Mouse (Mus musculus) myocyte (in vitro differentiated cells): ENCODE measurements around the gene Polr1e. TPM values are rescaled to one million over a fixed set of nuclear protein-coding genes. Genes with fewer than 3 reads are reported as not detected.

Experiments
- H3K27me3 ChIP-seq: one replicate; pipeline ENCODE4 v1.6.1; 2011; ENCODE audit not compliant: control insufficient read depth, insufficient read depth, insufficient read length
- H3K36me3 ChIP-seq: one replicate; pipeline ENCODE4 v1.6.1; 2011; ENCODE audit not compliant: control insufficient read depth, insufficient read depth
- H3K4me2 ChIP-seq: one replicate; pipeline ENCODE4 v1.6.1; 2011; ENCODE audit warnings: low read depth, control low read depth
- H3K4me3 ChIP-seq: one replicate; pipeline ENCODE4 v1.5.1; 2011; ENCODE audit warnings: mild to moderate bottlenecking, control low read depth, moderate library complexity
- H3K79me2 ChIP-seq: one replicate; pipeline ENCODE4 v1.6.1; 2011; ENCODE audit not compliant: control insufficient read depth, insufficient read depth
- H3ac ChIP-seq: one replicate; pipeline ENCODE4 v1.6.1; 2011; ENCODE audit not compliant: control insufficient read depth, insufficient read length
- CEBPB ChIP-seq: IDR thresholded peaks from 2 replicates; pipeline ENCODE4 v1.6.1; 2011; ENCODE audit warnings: mild to moderate bottlenecking, moderate library complexity; ENCODE audit not compliant: poor library complexity, insufficient read depth, severe bottlenecking
- E2F4 ChIP-seq: IDR thresholded peaks from one replicate; pipeline ENCODE4 v1.6.1; 2011; ENCODE audit warnings: mild to moderate bottlenecking, control low read depth, moderate library complexity; ENCODE audit not compliant: insufficient read depth
- MAX ChIP-seq: IDR thresholded peaks from one replicate; pipeline ENCODE4 v1.6.1; 2011; ENCODE audit warnings: low read depth, mild to moderate bottlenecking, control low read depth
- MYOD1 ChIP-seq, 3 experiments: IDR thresholded peaks; one replicate each; pipeline ENCODE4 v1.6.1; 2011; ENCODE audit warnings: control low read depth in 2 of 3, low read depth in 2 of 3, mild to moderate bottlenecking in 2 of 3, moderate library complexity in 1 of 3; ENCODE audit not compliant: insufficient read length in 2 of 3, control insufficient read depth in 1 of 3
- MYOG ChIP-seq, 3 experiments: IDR thresholded peaks; one replicate each; pipeline ENCODE4 v1.6.1; 2011; ENCODE audit warnings: control low read depth in 2 of 3, low read depth in 2 of 3, mild to moderate bottlenecking in 2 of 3; ENCODE audit not compliant: insufficient read length in 2 of 3, control insufficient read depth in 1 of 3, insufficient read depth in 1 of 3
- POLR2A ChIP-seq: IDR thresholded peaks from one replicate; pipeline ENCODE4 v1.6.1; 2011; ENCODE audit warnings: low read depth, mild to moderate bottlenecking, control low read depth, moderate library complexity; ENCODE audit not compliant: insufficient read length
- POLR2AphosphoS2 ChIP-seq: IDR thresholded peaks from one replicate; pipeline ENCODE4 v1.6.1; 2011; ENCODE audit warnings: low read depth, control low read depth; ENCODE audit not compliant: insufficient read length
- REST ChIP-seq: IDR thresholded peaks from one replicate; pipeline ENCODE4 v1.6.1; 2011; ENCODE audit warnings: mild to moderate bottlenecking, control low read depth, moderate library complexity; ENCODE audit not compliant: insufficient read depth, insufficient read length
- SRF ChIP-seq: IDR thresholded peaks from one replicate; pipeline ENCODE4 v1.6.1; 2011; ENCODE audit warnings: low read depth; ENCODE audit not compliant: control insufficient read depth, insufficient read length
- TCF12 ChIP-seq: IDR thresholded peaks from one replicate; pipeline ENCODE4 v1.6.1; 2011; ENCODE audit warnings: mild to moderate bottlenecking, control low read depth; ENCODE audit not compliant: poor library complexity, insufficient read depth, severe bottlenecking
- TCF3 ChIP-seq: IDR thresholded peaks from one replicate; pipeline ENCODE4 v1.6.1; 2011; ENCODE audit warnings: low read depth, control low read depth; ENCODE audit not compliant: insufficient read length
- USF1 ChIP-seq: IDR thresholded peaks from one replicate; pipeline ENCODE4 v1.6.1; 2011; ENCODE audit warnings: low read depth, mild to moderate bottlenecking, control low read depth, moderate library complexity
- polyA plus RNA-seq: library from polyadenylated mRNA; unstranded; fragments of >200 nt; fragmentation: generic; extraction: Trizol; gene quantifications from one replicate; pipeline ENCODE4 v1.2.1, GENCODE M21; 2012; ENCODE audit warnings: missing spikeins

Gene Polr1e
- polyA plus RNA-seq, 1 experiment, result 18.8 TPM

DNA sequence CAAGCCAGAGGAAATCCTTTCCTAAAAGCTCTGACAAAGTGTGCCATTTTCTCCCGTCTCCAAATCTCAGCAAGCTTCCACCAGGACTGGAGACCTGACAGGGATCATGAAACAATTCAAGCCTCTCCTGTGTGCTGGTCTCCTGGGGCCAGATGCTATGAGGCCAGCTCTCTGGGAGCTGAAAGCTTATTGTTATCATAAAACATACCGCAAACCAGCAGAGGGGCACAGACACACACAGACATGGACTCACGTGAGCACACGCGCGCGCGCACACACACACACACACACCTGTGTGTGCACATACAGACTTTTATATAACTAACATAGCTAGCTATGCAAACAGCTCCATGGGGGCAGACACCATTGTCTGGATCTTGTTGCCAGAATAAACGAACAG is 64.6 kb downstream of the Polr1e start:
- Histone ChIP-seq H3ac (no peak overlapping the region), H3K27me3 (no peaks in the 10 kb centered on the region), H3K79me2 (peaks cover 13% of the 10 kb centered on the region), H3K4me3 (peak overlapping the region; percentile 43), H3K36me3 (no peaks in the 10 kb centered on the region), H3K4me2 (peak overlapping the region; percentile 98)
- TF ChIP-seq MAX (no peak), POLR2AphosphoS2 (no peak), MYOG (IDR thresholded peaks at IDR 0.05; ENCODE audit: control insufficient read depth in 1 of 3, insufficient read depth in 1 of 3, insufficient read length in 2 of 3, low read depth in 2 of 3) (no peak), POLR2A (no peak), USF1 (no peak), MYOD1 (IDR thresholded peaks at IDR 0.05; ENCODE audit: control insufficient read depth in 1 of 3, insufficient read length in 2 of 3, low read depth in 2 of 3) (no peak), TCF12 (no peak), REST (no peak), E2F4 (no peak), CEBPB (no peak), TCF3 (no peak), SRF (no peak)

DNA sequence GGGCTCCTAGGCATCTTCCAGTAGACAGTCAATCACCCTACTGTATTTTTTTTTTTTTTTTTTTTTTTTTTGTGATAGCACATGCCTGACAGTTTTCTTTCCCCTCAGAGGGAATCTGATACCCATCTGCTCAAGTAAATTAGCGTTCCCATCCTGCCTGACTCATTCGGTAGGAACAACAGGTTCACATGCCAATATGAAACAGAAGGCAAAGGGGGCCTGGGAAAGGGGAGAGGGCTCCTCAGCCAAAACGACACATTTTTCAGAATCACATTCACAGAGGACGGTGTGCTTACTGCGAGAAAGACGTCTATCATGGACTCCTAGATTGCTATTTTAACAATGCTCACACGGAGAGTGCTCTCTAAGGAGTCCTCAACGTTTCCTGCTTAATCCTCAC is 65.1 kb downstream of the Polr1e start:
- Histone ChIP-seq H3K79me2 (peaks cover 13% of the 10 kb centered on the region), H3K36me3 (no peaks in the 10 kb centered on the region), H3K4me3 (peak overlapping the region; percentile 43), H3K4me2 (peak overlapping the region; percentile 98), H3K27me3 (no peaks in the 10 kb centered on the region), H3ac (peak overlapping the region; percentile 61)
- TF ChIP-seq POLR2AphosphoS2, result no peak
- TF ChIP-seq MYOG (IDR thresholded peaks at IDR 0.05; ENCODE audit: control insufficient read depth in 1 of 3, insufficient read depth in 1 of 3, insufficient read length in 2 of 3, low read depth in 2 of 3), result no peak
- TF ChIP-seq USF1, result no peak
- TF ChIP-seq TCF3, result no peak
- no peak for TF ChIP-seq E2F4
- TF ChIP-seq REST, result no peak
- TF ChIP-seq SRF, result no peak
- TF ChIP-seq MYOD1 (IDR thresholded peaks at IDR 0.05; ENCODE audit: control insufficient read depth in 1 of 3, insufficient read length in 2 of 3, low read depth in 2 of 3), result no peak
- no peak for TF ChIP-seq TCF12
- TF ChIP-seq CEBPB, result no peak
- TF ChIP-seq MAX, result no peak
- TF ChIP-seq POLR2A, result no peak

DNA sequence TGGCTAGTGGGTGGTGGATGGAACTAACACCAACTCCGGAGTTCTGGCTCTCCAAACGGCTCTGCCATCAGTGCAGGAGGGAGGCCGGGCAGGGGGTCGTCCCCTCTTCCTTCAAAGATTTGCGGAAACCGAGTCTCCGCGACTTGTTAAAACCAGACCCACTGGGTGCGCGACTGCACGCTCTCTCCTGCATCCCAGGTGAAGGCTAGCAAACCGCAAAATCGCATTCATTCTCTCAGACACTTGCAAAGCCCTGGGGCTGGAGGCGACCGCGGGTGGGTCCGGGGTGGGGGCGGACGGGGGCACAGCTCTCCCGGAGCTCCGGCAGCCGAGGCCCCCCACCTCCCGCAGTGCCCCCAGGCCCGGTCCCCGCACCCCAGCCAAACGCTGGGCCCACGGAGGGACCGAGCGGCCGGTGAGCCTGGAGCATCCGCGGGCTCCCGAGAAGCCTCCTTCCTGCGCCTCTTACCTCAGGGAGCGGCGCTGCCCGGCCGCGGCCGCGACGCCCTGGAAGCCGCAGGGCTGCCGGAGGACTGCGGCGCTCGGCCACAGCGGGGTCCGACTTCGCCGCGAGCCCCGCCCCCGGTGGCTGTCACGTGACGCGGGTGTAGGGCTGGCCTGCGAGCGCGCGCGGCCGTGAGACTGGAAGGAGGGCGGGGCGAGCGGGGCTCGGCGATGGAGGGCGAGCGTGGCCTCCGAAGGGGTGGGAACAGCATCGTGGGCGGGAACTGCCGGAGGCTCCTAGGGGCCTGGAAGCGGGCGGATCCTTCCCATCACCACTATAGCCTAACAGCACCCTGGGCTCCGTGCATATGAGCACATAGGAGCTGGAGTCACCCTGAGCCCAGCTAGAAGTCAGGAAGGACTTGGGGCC is 65.9 kb downstream of the Polr1e start, which contains the start of gene Fbxo10:
TSS of gene Fbxo10 (minus strand) at position 584 of the 874 bp plus-strand sequence.
- Histone ChIP-seq H3K4me3 (peak within 1 kb of the TSS; percentile 43), H3ac (peak within 1 kb of the TSS; percentile 61), H3K27me3 (no peaks in the 10 kb centered on the region), H3K36me3 (no peaks in the 10 kb centered on the region), H3K79me2 (peaks cover 13% of the 10 kb centered on the region), H3K4me2 (peak within 1 kb of the TSS; percentile 98)
- no peak for TF ChIP-seq MAX
- TF ChIP-seq MYOG (IDR thresholded peaks at IDR 0.05; ENCODE audit: control insufficient read depth in 1 of 3, insufficient read depth in 1 of 3, insufficient read length in 2 of 3, low read depth in 2 of 3), result peak in 1 of 3 experiments; percentile 1
- TF ChIP-seq POLR2AphosphoS2, result peak; percentile 80
- no peak for TF ChIP-seq E2F4
- TF ChIP-seq POLR2A, result peak; percentile 90
- no peak for TF ChIP-seq CEBPB
- no peak for TF ChIP-seq TCF12
- peak; percentile 88 for TF ChIP-seq USF1
- TF ChIP-seq SRF, result no peak
- no peak for TF ChIP-seq REST
- no peak for TF ChIP-seq MYOD1 (IDR thresholded peaks at IDR 0.05; ENCODE audit: control insufficient read depth in 1 of 3, insufficient read length in 2 of 3, low read depth in 2 of 3)
- no peak for TF ChIP-seq TCF3

DNA sequence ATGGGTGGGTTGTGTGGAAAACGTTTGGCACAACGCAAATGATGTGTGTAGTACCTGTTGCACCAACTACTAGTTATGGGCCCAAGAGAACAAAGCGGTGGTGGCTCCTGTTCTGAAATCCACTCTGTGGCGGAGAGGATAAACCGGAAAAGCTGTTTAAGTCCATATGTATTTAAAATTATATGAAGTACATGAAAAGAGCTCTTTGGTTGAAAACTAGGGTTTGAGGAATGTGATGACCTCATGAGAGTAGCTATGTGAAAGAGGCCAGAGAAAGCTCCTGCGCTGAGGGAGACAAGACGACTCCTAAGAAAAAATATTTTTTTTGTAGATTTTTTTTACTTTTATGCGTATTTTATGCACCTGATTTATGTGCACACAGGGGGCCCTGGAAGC is 66.5 kb downstream of the Polr1e start:
- Histone ChIP-seq H3K79me2 (peaks cover 11% of the 10 kb centered on the region), H3ac (peak overlapping the region; percentile 61), H3K4me3 (peak overlapping the region; percentile 43), H3K27me3 (no peaks in the 10 kb centered on the region), H3K4me2 (peak overlapping the region; percentile 88), H3K36me3 (no peaks in the 10 kb centered on the region)
- TF ChIP-seq E2F4 (no peak), SRF (no peak), TCF3 (no peak), USF1 (no peak), TCF12 (no peak), REST (no peak), MAX (no peak), POLR2AphosphoS2 (no peak), MYOD1 (IDR thresholded peaks at IDR 0.05; ENCODE audit: control insufficient read depth in 1 of 3, insufficient read length in 2 of 3, low read depth in 2 of 3) (no peak), POLR2A (no peak), CEBPB (no peak), MYOG (IDR thresholded peaks at IDR 0.05; ENCODE audit: control insufficient read depth in 1 of 3, insufficient read depth in 1 of 3, insufficient read length in 2 of 3, low read depth in 2 of 3) (no peak)

Other genes starting within 250 kb of the Polr1e start
- 71.1 TPM for gene Grhpr, start 37.2 kb upstream of the Polr1e start, polyA plus RNA-seq
- 5.1 TPM for gene Zbtb5, start 6.2 kb upstream of the Polr1e start, polyA plus RNA-seq
- gene Fbxo10, start 66.0 kb downstream of the Polr1e start, polyA plus RNA-seq, result 7.8 TPM
- 311 TPM for gene Tomm5, start 89.5 kb downstream of the Polr1e start, polyA plus RNA-seq
- gene Frmpd1, start 166.3 kb downstream of the Polr1e start, polyA plus RNA-seq, result 45.8 TPM